In genomic region chr2:106860856-106861679, GRCm38 (mm10) we compare ENCODE assay signal across 15 mouse cellular contexts.
DNase-seq lines count a peak whose midpoint lies in the region; ATAC-seq and TF ChIP-seq lines count a peak whose summit lies in the region.
"Had no signal": no experiment of that assay in that cellular context is flagged by ENCODE, and none has a peak within 500 bp of the region (broad histone marks: within the 10 kb centered on the region; RNA-seq: fewer than 3 reads in every experiment).

No protein-coding gene starts in this region.

- peaks cover 66% of the 10 kb centered on the region for H3K4me1 ChIP-seq in embryonic facial prominence, embryonic 10.5 days
- peaks cover 8% of the 10 kb centered on the region; the same call in 1 of the 2 replicates for H3K4me1 ChIP-seq in forebrain, postnatal 0 days (ENCODE audit: insufficient read depth)
- peaks cover 27% of the 10 kb centered on the region for H3K4me1 ChIP-seq in midbrain, embryonic 12.5 days
- peaks cover 59% of the 10 kb centered on the region for H3K4me1 ChIP-seq in kidney, embryonic 16.5 days (ENCODE audit: insufficient read depth, low read length)
- H3K4me1 ChIP-seq in intestine, embryonic 15.5 days (replicated peaks), result peaks cover 38% of the 10 kb centered on the region

- no peaks in the 10 kb centered on the region for H3K9me3 ChIP-seq in embryonic facial prominence, embryonic 10.5 days
- H3K9me3 ChIP-seq in forebrain, postnatal 0 days (ENCODE audit: low read length), result no peaks in the 10 kb centered on the region
- no peaks in the 10 kb centered on the region for H3K9me3 ChIP-seq in midbrain, embryonic 12.5 days
- no peaks in the 10 kb centered on the region for H3K9me3 ChIP-seq in kidney, embryonic 16.5 days (ENCODE audit: low read length)
- no peaks in the 10 kb centered on the region for H3K9me3 ChIP-seq in intestine, embryonic 15.5 days
- H3K9me3 ChIP-seq: embryonic facial prominence, embryonic 12.5 days; hindbrain, embryonic 15.5 days; lung, embryonic 15.5 days had no signal

- H3K27ac ChIP-seq in embryonic facial prominence, embryonic 10.5 days (replicated peaks), result peak overlapping the region; percentile 30; the same call in 1 of the 2 replicates
- H3K27ac ChIP-seq in forebrain, postnatal 0 days (ENCODE audit: low read depth, low read length), result no peak overlapping the region; the same call in 1 of the 2 replicates
- peak overlapping the region; percentile 52 for H3K27ac ChIP-seq in midbrain, embryonic 12.5 days (replicated peaks)
- H3K27ac ChIP-seq in kidney, embryonic 16.5 days (ENCODE audit: low read length), result no peak overlapping the region
- H3K27ac ChIP-seq in intestine, embryonic 15.5 days, result no peak overlapping the region
- H3K27ac ChIP-seq: embryonic facial prominence, embryonic 12.5 days; hindbrain, embryonic 15.5 days; lung, embryonic 15.5 days had no signal

- no peak overlapping the region for H3K9ac ChIP-seq in forebrain, postnatal 0 days
- no peak overlapping the region for H3K9ac ChIP-seq in midbrain, embryonic 12.5 days (replicated peaks)
- H3K9ac ChIP-seq in kidney, embryonic 16.5 days (replicated peaks; ENCODE audit: low read length), result no peak overlapping the region
- no peak overlapping the region for H3K9ac ChIP-seq in intestine, embryonic 15.5 days
- H3K9ac ChIP-seq: embryonic facial prominence, embryonic 12.5 days; hindbrain, embryonic 15.5 days; lung, embryonic 15.5 days had no signal

- peaks cover 14% of the 10 kb centered on the region; the same call in 1 of the 2 replicates for H3K36me3 ChIP-seq in embryonic facial prominence, embryonic 10.5 days (replicated peaks)
- H3K36me3 ChIP-seq in forebrain, postnatal 0 days (ENCODE audit: insufficient read depth), result no peaks in the 10 kb centered on the region
- no peaks in the 10 kb centered on the region for H3K36me3 ChIP-seq in midbrain, embryonic 12.5 days
- no peaks in the 10 kb centered on the region for H3K36me3 ChIP-seq in kidney, embryonic 16.5 days (ENCODE audit: insufficient read depth, low read length)
- H3K36me3 ChIP-seq in intestine, embryonic 15.5 days, result no peaks in the 10 kb centered on the region
- H3K36me3 ChIP-seq: embryonic facial prominence, embryonic 12.5 days; hindbrain, embryonic 15.5 days; lung, embryonic 15.5 days had no signal

- no peak for TF ChIP-seq POLR2A in brain, embryonic 14.5 days (IDR thresholded peaks at IDR 0.05; ENCODE audit: borderline replicate concordance, extremely low read depth, insufficient read depth, insufficient read length, poor library complexity, severe bottlenecking)

- ATAC-seq in forebrain, postnatal 0 days, result peak; percentile 39; the same call in 1 of the 2 replicates
- peak; percentile 32 for ATAC-seq in midbrain, embryonic 12.5 days (ENCODE audit: low FRiP score, low read depth)
- ATAC-seq in kidney, embryonic 16.5 days (ENCODE audit: low FRiP score, low TSS enrichment), result no peak
- no peak for ATAC-seq in intestine, embryonic 15.5 days

- no peak for TF ChIP-seq CTCF in brain, embryonic 14.5 days (IDR thresholded peaks at IDR 0.05; ENCODE audit: borderline replicate concordance, extremely low read depth, insufficient read depth, insufficient read length)
- TF ChIP-seq CTCF in forebrain, postnatal 0 days (IDR thresholded peaks at IDR 0.05; ENCODE audit: low read depth), result no peak

- 73% methylated on average over 21 of the region's 21 CpGs for WGBS in embryonic facial prominence, embryonic 10.5 days
- 46% methylated on average over 21 of the region's 21 CpGs for WGBS in forebrain, postnatal 0 days
- 56% methylated on average over 21 of the region's 21 CpGs for WGBS in midbrain, embryonic 12.5 days
- WGBS in kidney, embryonic 16.5 days, result 70% methylated on average over 21 of the region's 21 CpGs
- 80% methylated on average over 21 of the region's 21 CpGs for WGBS in intestine, embryonic 15.5 days

- H3K4me2 ChIP-seq in forebrain, postnatal 0 days (ENCODE audit: low read depth), result peak overlapping the region; percentile 2; the same call in 1 of the 2 replicates
- H3K4me2 ChIP-seq in midbrain, embryonic 12.5 days (replicated peaks), result peak overlapping the region; percentile 17; the same call in 1 of the 2 replicates
- no peak overlapping the region for H3K4me2 ChIP-seq in kidney, embryonic 16.5 days (replicated peaks; ENCODE audit: low read depth, low read length)
- no peak overlapping the region for H3K4me2 ChIP-seq in intestine, embryonic 15.5 days (replicated peaks)
- H3K4me2 ChIP-seq: embryonic facial prominence, embryonic 12.5 days; hindbrain, embryonic 15.5 days; lung, embryonic 15.5 days had no signal

- H3K27me3 ChIP-seq in embryonic facial prominence, embryonic 10.5 days (replicated peaks; ENCODE audit: low read depth, poor library complexity, severe bottlenecking), result 0 out of 2 replicates have a peak, but pooled peaks cover 4% of the 10 kb centered on the region
- no peaks in the 10 kb centered on the region for H3K27me3 ChIP-seq in forebrain, postnatal 0 days (ENCODE audit: insufficient read depth, low read length)
- no peaks in the 10 kb centered on the region for H3K27me3 ChIP-seq in midbrain, embryonic 12.5 days
- no peaks in the 10 kb centered on the region for H3K27me3 ChIP-seq in kidney, embryonic 16.5 days (ENCODE audit: insufficient read depth, low read length)
- no peaks in the 10 kb centered on the region for H3K27me3 ChIP-seq in intestine, embryonic 15.5 days (replicated peaks)
- H3K27me3 ChIP-seq: embryonic facial prominence, embryonic 12.5 days; hindbrain, embryonic 15.5 days; lung, embryonic 15.5 days had no signal

- DNase-seq in brain, embryonic 14.5 days (ENCODE audit: low read depth), result peak; percentile 76
- DNase-seq in embryonic facial prominence, embryonic 10.5 days (ENCODE audit: low spot score), result no peak
- DNase-seq in forebrain, postnatal 0 days, result no peak
- DNase-seq in thymus, adult 18-20 months, result no peak
- DNase-seq: adrenal gland, postnatal 36 days; cerebellum, postnatal 10 days; gastrocnemius, postnatal 25 days; kidney, adult 8-10 months; right cerebral cortex, postnatal 4 days had no signal

- H3K4me3 ChIP-seq in embryonic facial prominence, embryonic 10.5 days, result no peak overlapping the region
- H3K4me3 ChIP-seq in forebrain, postnatal 0 days (ENCODE audit: low read depth, low read length), result no peak overlapping the region
- H3K4me3 ChIP-seq in midbrain, embryonic 12.5 days, result no peak overlapping the region
- H3K4me3 ChIP-seq in kidney, embryonic 16.5 days (ENCODE audit: low read length), result no peak overlapping the region
- no peak overlapping the region for H3K4me3 ChIP-seq in intestine, embryonic 15.5 days (replicated peaks)
- H3K4me3 ChIP-seq: embryonic facial prominence, embryonic 12.5 days; hindbrain, embryonic 15.5 days; lung, embryonic 15.5 days had no signal

Comparison
In these comparisons a context has a peak if more than half of its experiments do, and no peak if none do; other contexts are left out.
1. H3K27ac ChIP-seq: peak in embryonic facial prominence, embryonic 10.5 days (single experiment) and midbrain, embryonic 12.5 days (single experiment); none in forebrain, postnatal 0 days (single experiment), kidney, embryonic 16.5 days (single experiment) and intestine, embryonic 15.5 days (single experiment).
2. ATAC-seq: peak in forebrain, postnatal 0 days (single experiment) and midbrain, embryonic 12.5 days (single experiment); none in kidney, embryonic 16.5 days (single experiment) and intestine, embryonic 15.5 days (single experiment).
3. H3K4me2 ChIP-seq: peak in forebrain, postnatal 0 days (single experiment) and midbrain, embryonic 12.5 days (single experiment); none in kidney, embryonic 16.5 days (single experiment) and intestine, embryonic 15.5 days (single experiment).